8 mouse cellular contexts compared by ENCODE assay signal in the genomic region with DNA sequence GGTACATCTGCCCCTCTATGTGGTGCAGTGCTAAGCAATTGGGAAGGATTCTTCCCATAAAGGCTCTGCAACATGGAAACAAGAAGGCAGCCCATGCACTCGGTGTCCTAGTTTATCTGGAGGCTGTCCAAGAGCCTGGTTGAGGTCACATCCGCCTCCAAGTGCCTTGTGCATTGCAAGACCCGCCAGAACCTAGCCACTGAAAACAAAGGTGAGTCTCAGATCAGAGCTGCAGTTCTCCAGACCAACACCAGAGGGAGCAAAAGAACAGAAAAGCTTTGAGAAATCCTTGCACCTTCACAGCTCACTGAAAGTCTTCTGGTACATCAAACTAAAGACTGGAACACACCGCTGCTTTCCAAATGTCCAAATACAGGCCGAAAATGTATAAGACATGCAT. TPM values are rescaled to one million over a fixed set of nuclear protein-coding genes. Genes with fewer than 3 reads are reported as not detected.
DNase-seq lines count a peak whose midpoint lies in the region; ATAC-seq lines count a peak whose summit lies in the region.

No protein-coding gene starts in this region.

- H3K9ac ChIP-seq in forebrain, embryonic 16.5 days (replicated peaks; ENCODE audit: low read depth, low read length), result no peak overlapping the region

- H3K4me3 ChIP-seq in forebrain, embryonic 10.5 days, result no peak overlapping the region
- no peak overlapping the region for H3K4me3 ChIP-seq in forebrain, embryonic 16.5 days (replicated peaks; ENCODE audit: low read length)

- 28% methylated on average over 5 of the region's 5 CpGs for WGBS in forebrain, embryonic 10.5 days
- WGBS in forebrain, embryonic 16.5 days, result 16% methylated on average over 5 of the region's 5 CpGs

- no peaks in the 10 kb centered on the region for H3K4me1 ChIP-seq in forebrain, embryonic 10.5 days
- no peaks in the 10 kb centered on the region for H3K4me1 ChIP-seq in forebrain, embryonic 16.5 days (replicated peaks; ENCODE audit: control insufficient read depth, insufficient read depth, low read length)

- no peaks in the 10 kb centered on the region for H3K9me3 ChIP-seq in forebrain, embryonic 10.5 days
- H3K9me3 ChIP-seq in forebrain, embryonic 16.5 days (ENCODE audit: control insufficient read depth, low read length), result no peaks in the 10 kb centered on the region

- H3K4me2 ChIP-seq in forebrain, embryonic 16.5 days (ENCODE audit: low read length), result no peak overlapping the region

- H3K27me3 ChIP-seq in forebrain, embryonic 10.5 days (ENCODE audit: poor library complexity, severe bottlenecking), result no peaks in the 10 kb centered on the region; the same call in 1 of the 2 replicates
- H3K27me3 ChIP-seq in forebrain, embryonic 16.5 days (replicated peaks; ENCODE audit: control insufficient read depth, insufficient read depth, low read length), result no peaks in the 10 kb centered on the region

- ATAC-seq in forebrain, embryonic 16.5 days, result no peak

- H3K27ac ChIP-seq in forebrain, embryonic 10.5 days, result 0 out of 2 replicates have a peak overlapping the region, but pooled peaks have one; percentile 1
- H3K27ac ChIP-seq in forebrain, embryonic 16.5 days (ENCODE audit: low read length), result no peak overlapping the region

- no peaks in the 10 kb centered on the region for H3K36me3 ChIP-seq in forebrain, embryonic 10.5 days (replicated peaks)
- no peaks in the 10 kb centered on the region for H3K36me3 ChIP-seq in forebrain, embryonic 16.5 days (ENCODE audit: control insufficient read depth, insufficient read depth)

- intact Hi-C loops in heart, postnatal 14 days (cut with DNase I), result loop anchor here (1.0 to 5.0 kb wide), 3 partner anchors 84 to 298 kb away; no protein-coding TSS in a partner anchor

- peak; percentile 77 for DNase-seq in forebrain, embryonic 10.5 days (ENCODE audit: extremely low spot score, low spot score)
- DNase-seq in adrenal gland, postnatal 14 days, result peak; percentile 76
- peak; percentile 74 for DNase-seq in embryo, embryonic 9.5 days (ENCODE audit: extremely low spot score)
- DNase-seq in heart, postnatal 14 days, result peak; percentile 61 to 82
- DNase-seq in layer of hippocampus, postnatal 36 days, result peak; percentile 47 to 74
- peak; percentile 77 for DNase-seq in mesoderm, embryonic 11.5 days (ENCODE audit: low read depth, low spot score)
- peak; percentile 53 to 77 for DNase-seq in spleen, postnatal 10 days (ENCODE audit: low spot score in 2 of 2)

RNA-seq across cellular contexts. Expression of a gene that starts 11.7 kb away (rescaled TPM):
- 3.5 and 4.5 TPM in 2 replicates for polyA plus RNA-seq in forebrain, embryonic 10.5 days (2016; fragmentation: Nextera tagmentation; extraction: Ambion mirVana)
- 20.3 and 24.6 TPM in 2 replicates for polyA plus RNA-seq in forebrain, embryonic 16.5 days (2015; fragmentation: Nextera tagmentation; extraction: Ambion mirVana)
- 3.0 and 4.4 TPM in 2 replicates for total RNA-seq in adrenal gland, postnatal 14 days (2021)
- total RNA-seq in heart, postnatal 14 days (2021), result 1 to 10 TPM; 3.2 to 3.5 TPM
- total RNA-seq in layer of hippocampus, postnatal 36 days (2021), result 10 to 100 TPM; 39.2 to 42.0 TPM

RNA-seq across cellular contexts. Expression of a gene that starts 24.5 kb away (rescaled TPM):
- polyA plus RNA-seq in forebrain, embryonic 10.5 days (2016; fragmentation: Nextera tagmentation; extraction: Ambion mirVana), result 84.1 and 88.5 TPM in 2 replicates
- polyA plus RNA-seq in forebrain, embryonic 16.5 days (2015; fragmentation: Nextera tagmentation; extraction: Ambion mirVana), result 50.8 and 51.4 TPM in 2 replicates
- 26.7 and 26.9 TPM in 2 replicates for total RNA-seq in adrenal gland, postnatal 14 days (2021)
- 10 to 100 TPM; 13.6 to 15.9 TPM for total RNA-seq in heart, postnatal 14 days (2021)
- total RNA-seq in layer of hippocampus, postnatal 36 days (2021), result 10 to 100 TPM; 29.9 to 32.0 TPM

RNA-seq across cellular contexts. Expression of a gene that starts 51.0 kb away (rescaled TPM):
- 0.25 and 0.41 TPM in 2 replicates for polyA plus RNA-seq in forebrain, embryonic 10.5 days (2016; fragmentation: Nextera tagmentation; extraction: Ambion mirVana)
- polyA plus RNA-seq in forebrain, embryonic 16.5 days (2015; fragmentation: Nextera tagmentation; extraction: Ambion mirVana), result 0.51 and 0.75 TPM in 2 replicates
- total RNA-seq in adrenal gland, postnatal 14 days (2021), result not detected in 2 replicates
- total RNA-seq in heart, postnatal 14 days (2021), result not detected
- total RNA-seq in layer of hippocampus, postnatal 36 days (2021), result under 1 TPM; 0.30 to 0.33 TPM
